ENCODE assay signal across 8 mouse cellular contexts in the genomic region with DNA sequence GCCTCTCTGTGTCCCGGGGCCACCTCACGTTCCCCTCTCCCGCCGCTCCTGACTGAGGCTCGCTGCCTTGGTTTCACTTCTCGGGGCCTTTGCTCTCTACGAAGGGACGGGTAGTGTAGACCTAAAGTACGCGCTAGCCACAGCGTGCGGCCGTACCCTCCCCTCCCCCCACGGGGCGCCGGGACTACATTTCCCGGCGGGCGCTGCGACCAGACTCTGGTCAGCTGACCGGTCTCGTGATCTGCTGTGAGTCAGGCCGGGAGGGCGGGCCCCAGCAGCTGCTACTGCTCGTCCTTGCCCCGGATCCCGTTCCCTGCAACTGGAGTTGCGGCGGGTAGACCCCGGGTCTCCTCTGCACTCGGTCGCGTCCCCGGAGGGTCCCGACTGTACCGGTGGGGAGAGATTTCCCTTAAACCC. TPM values are rescaled to one million over a fixed set of nuclear protein-coding genes. Genes with fewer than 3 reads are reported as not detected.
A peak's percentile ranks its signal among the peaks of the same experiment; 100 is the strongest.
DNase-seq lines count a peak whose midpoint lies in the region; ATAC-seq and TF ChIP-seq lines count a peak whose summit lies in the region.

No protein-coding gene starts in this region.

- H3K4me3 ChIP-seq in cortical plate, adult 2 months (ENCODE audit: insufficient read depth, low read length): peak overlapping the region; percentile 68

- ATAC-seq in inflammation-experienced regulatory T-cells, adult 6 months: peak; percentile 72
- peak; percentile 81 for ATAC-seq in megakaryocyte-erythroid progenitor cell, adult 5-6 weeks (replicated peaks; ENCODE audit: low FRiP score, low TSS enrichment, poor library complexity, severe bottlenecking)

- peak overlapping the region; percentile 92 for H3K27ac ChIP-seq in cortical plate, adult 2 months (ENCODE audit: insufficient read depth, low read length)

- H3K4me1 ChIP-seq in cortical plate, adult 2 months (ENCODE audit: control insufficient read depth, insufficient read depth, low read length): peaks cover 6% of the 10 kb centered on the region; the same call in 1 of the 2 replicates

- DNase-seq in adrenal gland, adult (ENCODE audit: inconsistent age in 2 of 2, low spot score in 1 of 2): peak; percentile 98 to 100
- DNase-seq in gastrocnemius, adult 8-10 months (ENCODE audit: low spot score in 2 of 2): peak; percentile 96 to 98
- peak; percentile 98 for DNase-seq in left cerebral cortex, postnatal 14 days (ENCODE audit: low spot score in 2 of 2)
- peak; percentile 98 for DNase-seq in right cerebral cortex, postnatal 14 days
- peak; percentile 97 for DNase-seq in yolk sac, embryonic 10.5 days (ENCODE audit: low spot score)

- intact Hi-C loops in left cerebral cortex, postnatal 14 days (cut with DNase I): no loop called here

- TF ChIP-seq POLR2A in cortical plate, adult 2 months (IDR thresholded peaks at IDR 0.05; ENCODE audit: extremely low read depth, insufficient read depth, low read length): peak; percentile 93

- no peak for TF ChIP-seq CTCF in cortical plate, adult 2 months (IDR thresholded peaks at IDR 0.05; ENCODE audit: extremely low read depth, insufficient read depth, low read length)

RNA-seq across cellular contexts. Expression of gene Srsf2, which starts 0.6 kb away (rescaled TPM):
- polyA plus RNA-seq in cortical plate, adult 2 months (2012; rRNA removed): 275 and 286 TPM in 2 replicates
- total RNA-seq in gastrocnemius, adult 8-10 months (2022): 10 to 100 TPM; 63.8 to 81.3 (median 70.7) TPM
- 100 to 1,000 TPM; 189 to 367 (median 325) TPM for polyA plus RNA-seq in inflammation-experienced regulatory T-cells, adult 6 months (2017; shearing (Covaris generic))
- 100 to 1,000 TPM; 161 to 168 TPM for total RNA-seq in left cerebral cortex, postnatal 14 days (2021)
- 740 and 930 TPM in 2 replicates for total RNA-seq in megakaryocyte-erythroid progenitor cell, adult 5-6 weeks (2014; fragmentation: Nextera tagmentation)
- 646 and 663 TPM in 2 replicates for total RNA-seq in megakaryocyte-erythroid progenitor cell, adult 5-6 weeks (2017)

RNA-seq across cellular contexts. Expression of gene Mfsd11, which starts 1.3 kb away (rescaled TPM):
- polyA plus RNA-seq in cortical plate, adult 2 months (2012; rRNA removed): 34.8 and 39.8 TPM in 2 replicates
- 10 to 100 TPM; 21.7 to 23.9 (median 22.7) TPM for total RNA-seq in gastrocnemius, adult 8-10 months (2022)
- 10 to 100 TPM; 18.7 to 31.0 (median 29.0) TPM for polyA plus RNA-seq in inflammation-experienced regulatory T-cells, adult 6 months (2017; shearing (Covaris generic))
- 10 to 100 TPM; 36.9 to 45.9 TPM for total RNA-seq in left cerebral cortex, postnatal 14 days (2021)
- total RNA-seq in megakaryocyte-erythroid progenitor cell, adult 5-6 weeks (2014; fragmentation: Nextera tagmentation): 17.2 and 21.1 TPM in 2 replicates
- 7.2 and 20.1 TPM in 2 replicates for total RNA-seq in megakaryocyte-erythroid progenitor cell, adult 5-6 weeks (2017)

RNA-seq across cellular contexts. Expression of gene Jmjd6, which starts 10.3 kb away (rescaled TPM):
- 23.6 and 24.3 TPM in 2 replicates for polyA plus RNA-seq in cortical plate, adult 2 months (2012; rRNA removed)
- total RNA-seq in gastrocnemius, adult 8-10 months (2022): 10 to 100 TPM; 17.7 to 27.2 (median 21.4) TPM
- polyA plus RNA-seq in inflammation-experienced regulatory T-cells, adult 6 months (2017; shearing (Covaris generic)): 10 to 100 TPM; 49.7 to 58.8 (median 53.6) TPM
- 10 to 100 TPM; 25.4 to 30.2 TPM for total RNA-seq in left cerebral cortex, postnatal 14 days (2021)
- total RNA-seq in megakaryocyte-erythroid progenitor cell, adult 5-6 weeks (2014; fragmentation: Nextera tagmentation): 50.7 and 56.7 TPM in 2 replicates
- 43.5 and 49.5 TPM in 2 replicates for total RNA-seq in megakaryocyte-erythroid progenitor cell, adult 5-6 weeks (2017)

RNA-seq across cellular contexts. Expression of gene Mettl23, which starts 10.4 kb away (rescaled TPM):
- 32.7 and 33.3 TPM in 2 replicates for polyA plus RNA-seq in cortical plate, adult 2 months (2012; rRNA removed)
- total RNA-seq in gastrocnemius, adult 8-10 months (2022): 10 to 100 TPM; 44.9 to 48.8 (median 45.4) TPM
- 100 to 1,000 TPM; 121 to 151 (median 145) TPM for polyA plus RNA-seq in inflammation-experienced regulatory T-cells, adult 6 months (2017; shearing (Covaris generic))
- 10 to 100 TPM; 25.8 to 28.4 TPM for total RNA-seq in left cerebral cortex, postnatal 14 days (2021)
- 53.6 and 58.8 TPM in 2 replicates for total RNA-seq in megakaryocyte-erythroid progenitor cell, adult 5-6 weeks (2014; fragmentation: Nextera tagmentation)
- 47.2 and 48.2 TPM in 2 replicates for total RNA-seq in megakaryocyte-erythroid progenitor cell, adult 5-6 weeks (2017)

RNA-seq across cellular contexts. Expression of gene Mxra7, which starts 25.7 kb away (rescaled TPM):
- 17.5 and 17.8 TPM in 2 replicates for polyA plus RNA-seq in cortical plate, adult 2 months (2012; rRNA removed)
- total RNA-seq in gastrocnemius, adult 8-10 months (2022): 1 to 10 TPM; 5.4 to 9.4 (median 8.1) TPM
- polyA plus RNA-seq in inflammation-experienced regulatory T-cells, adult 6 months (2017; shearing (Covaris generic)): not detected
- 10 to 100 TPM; 14.9 to 15.9 TPM for total RNA-seq in left cerebral cortex, postnatal 14 days (2021)
- not detected in 2 replicates for total RNA-seq in megakaryocyte-erythroid progenitor cell, adult 5-6 weeks (2014; fragmentation: Nextera tagmentation)
- total RNA-seq in megakaryocyte-erythroid progenitor cell, adult 5-6 weeks (2017): 0.61 TPM in 1 of 2 replicates, not detected in the other

Comparison
In these comparisons a context has a peak if more than half of its experiments do, and no peak if none do; other contexts are left out.
1. Peak in every context shown above with its lines: DNase-seq, ATAC-seq, H3K4me3 ChIP-seq and H3K27ac ChIP-seq.